Mouse (Mus musculus) liver (tissue): ENCODE results near the gene Ston2.
"Not testable (repeated sequence)": the region's sequence is repeated elsewhere in the genome, so short reads cannot be mapped to it uniquely, and the experiment has no call there.

Source experiments
- DNase-seq: peaks from one replicate; pipeline ENCODE4 v3.0.0-alpha.2; 2020; ENCODE audit warnings: mixed read lengths

Ston2 gene

GRCm38 (mm10) chr12:91789801-91790200 lies 1.6 kb upstream of the Ston2 start:
- peak; percentile 66 for DNase-seq

GRCm38 (mm10) chr12:91788446-91788845 lies 259 bp upstream of the Ston2 start:
- not testable (repeated sequence) for DNase-seq

DNA sequence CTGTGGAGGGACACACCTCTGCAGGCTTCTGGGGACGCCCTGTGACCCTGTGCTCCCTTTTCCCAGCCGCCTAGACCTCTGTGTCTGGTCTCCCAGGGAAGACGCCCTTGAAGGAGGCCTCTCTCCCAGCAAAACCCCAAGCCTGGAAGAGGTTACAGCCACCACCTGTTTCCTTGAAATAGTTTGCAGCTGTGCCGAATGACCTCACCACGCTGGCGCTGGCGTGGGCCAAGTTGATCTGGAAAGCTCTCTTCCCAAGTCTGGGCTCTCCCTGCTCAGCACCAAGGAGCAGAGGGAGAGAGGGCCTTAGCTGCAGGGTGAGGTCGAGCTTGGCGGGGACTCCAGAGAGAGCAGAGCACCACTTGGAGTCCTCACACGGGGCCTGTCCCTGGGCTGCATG lies 1.8 kb downstream of the Ston2 start:
- DNase-seq: no peak

GRCm38 (mm10) chr12:91781432-91781831 lies 6.8 kb downstream of the Ston2 start:
- DNase-seq: no peak

GRCm38 (mm10) chr12:91780531-91780930 lies 7.7 kb downstream of the Ston2 start:
- no peak for DNase-seq

- DNase-seq: peak; percentile 92
Observed at GRCm38 (mm10) chr12:91779004-91779365, 9.2 kb downstream of the Ston2 start.

- peak; percentile 58 for DNase-seq
Observed at GRCm38 (mm10) chr12:91778211-91779003, 9.8 kb downstream of the Ston2 start.

GRCm38 (mm10) chr12:91776342-91776741 lies 11.8 kb downstream of the Ston2 start:
- no peak for DNase-seq

DNA sequence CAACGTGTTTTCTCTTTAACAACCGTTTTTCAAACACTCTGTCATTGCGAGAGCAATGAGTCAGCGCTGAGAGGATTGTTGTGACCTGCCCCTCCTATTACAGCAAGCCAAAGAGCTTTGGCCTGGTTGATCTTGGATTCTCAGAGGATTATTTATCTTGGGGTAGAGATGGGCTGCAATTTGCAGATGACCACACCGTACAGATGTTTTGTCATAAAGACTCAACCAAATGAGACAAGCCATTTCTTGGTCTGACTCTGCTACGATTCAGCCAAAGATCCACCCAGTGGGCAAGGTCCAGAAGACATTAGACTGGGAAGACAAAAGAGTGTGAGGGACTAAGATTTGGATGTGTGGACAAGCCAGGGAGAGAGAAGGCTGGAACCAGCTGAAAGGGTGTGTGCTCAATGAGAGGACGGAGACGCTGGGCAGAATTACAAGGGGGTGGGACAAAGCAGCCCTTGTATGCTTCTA lies 13.3 kb downstream of the Ston2 start:
- no peak for DNase-seq

- DNase-seq: no peak
Observed at GRCm38 (mm10) chr12:91768871-91769270, 19.3 kb downstream of the Ston2 start.

GRCm38 (mm10) chr12:91768176-91768575 lies 20.0 kb downstream of the Ston2 start:
- DNase-seq: no peak

- peak; percentile 52 for DNase-seq
Observed at GRCm38 (mm10) chr12:91766338-91767107, 21.7 kb downstream of the Ston2 start.

DNA sequence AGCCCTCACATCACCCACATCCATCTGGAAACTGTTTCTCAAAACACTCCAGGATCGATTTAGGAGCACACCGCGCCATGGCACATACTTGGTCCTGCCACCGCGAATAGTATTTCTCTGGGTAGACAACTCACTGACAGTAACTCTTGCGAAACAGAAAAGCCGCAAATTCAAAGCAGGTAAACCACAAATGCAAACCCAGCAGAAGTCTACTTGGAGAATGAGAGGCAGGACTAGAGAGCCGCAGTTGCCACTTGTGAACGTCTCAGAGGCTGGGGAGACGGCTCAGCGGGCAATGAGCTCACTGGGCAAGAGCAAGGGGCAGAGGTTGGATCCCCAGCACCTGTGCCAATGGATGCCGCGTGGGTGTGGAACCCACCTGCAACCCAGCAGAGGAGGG lies 22.7 kb downstream of the Ston2 start:
- no peak for DNase-seq

DNA sequence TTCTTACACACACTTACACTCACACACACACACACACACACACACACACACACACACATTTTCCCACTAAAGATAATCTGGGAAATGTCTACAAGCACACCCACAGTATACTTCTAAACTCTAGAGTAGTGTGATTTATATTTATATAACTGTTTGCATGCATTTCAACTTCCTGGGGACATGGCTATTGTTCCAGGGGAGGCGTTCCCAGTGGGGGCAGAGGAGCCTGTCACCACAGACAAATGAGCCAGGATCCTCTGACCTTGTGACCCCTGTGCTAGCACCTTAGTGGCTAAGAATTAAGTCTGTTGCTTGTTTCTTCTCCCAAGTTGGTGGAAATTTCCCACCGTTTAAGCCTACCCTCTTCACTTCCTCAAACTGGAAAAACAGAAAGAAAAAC lies 23.1 kb downstream of the Ston2 start:
- DNase-seq: no peak

GRCm38 (mm10) chr12:91764471-91764870 lies 23.7 kb downstream of the Ston2 start:
- DNase-seq: no peak

- no peak for DNase-seq
Observed at GRCm38 (mm10) chr12:91759836-91760235, 28.4 kb downstream of the Ston2 start.

GRCm38 (mm10) chr12:91757854-91758562 lies 30.2 kb downstream of the Ston2 start:
- no peak for DNase-seq

- peak; percentile 47 for DNase-seq
Observed at GRCm38 (mm10) chr12:91756562-91757166, 31.5 kb downstream of the Ston2 start.

- DNase-seq: no peak
Observed at GRCm38 (mm10) chr12:91754606-91755005, 33.6 kb downstream of the Ston2 start.

DNA sequence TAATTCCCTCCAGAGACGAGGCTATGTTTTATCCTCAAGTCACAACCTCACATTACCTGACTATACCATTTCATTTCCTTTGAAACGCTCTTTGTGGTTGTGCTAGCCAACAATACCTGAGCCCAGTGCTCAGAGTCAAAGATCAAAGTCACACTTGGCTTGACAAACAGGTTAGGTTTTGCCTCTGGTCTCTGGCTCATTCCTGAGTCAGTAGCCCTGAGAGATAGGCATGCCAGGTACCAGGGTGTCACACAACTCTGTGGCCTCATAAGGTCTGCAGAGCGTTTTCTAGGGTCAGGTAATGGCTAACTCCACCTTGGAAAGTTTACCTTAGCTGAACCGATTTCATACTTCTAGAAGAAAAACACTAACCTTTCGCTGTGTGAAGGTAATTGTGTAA lies 35.5 kb downstream of the Ston2 start:
- DNase-seq: no peak

DNA sequence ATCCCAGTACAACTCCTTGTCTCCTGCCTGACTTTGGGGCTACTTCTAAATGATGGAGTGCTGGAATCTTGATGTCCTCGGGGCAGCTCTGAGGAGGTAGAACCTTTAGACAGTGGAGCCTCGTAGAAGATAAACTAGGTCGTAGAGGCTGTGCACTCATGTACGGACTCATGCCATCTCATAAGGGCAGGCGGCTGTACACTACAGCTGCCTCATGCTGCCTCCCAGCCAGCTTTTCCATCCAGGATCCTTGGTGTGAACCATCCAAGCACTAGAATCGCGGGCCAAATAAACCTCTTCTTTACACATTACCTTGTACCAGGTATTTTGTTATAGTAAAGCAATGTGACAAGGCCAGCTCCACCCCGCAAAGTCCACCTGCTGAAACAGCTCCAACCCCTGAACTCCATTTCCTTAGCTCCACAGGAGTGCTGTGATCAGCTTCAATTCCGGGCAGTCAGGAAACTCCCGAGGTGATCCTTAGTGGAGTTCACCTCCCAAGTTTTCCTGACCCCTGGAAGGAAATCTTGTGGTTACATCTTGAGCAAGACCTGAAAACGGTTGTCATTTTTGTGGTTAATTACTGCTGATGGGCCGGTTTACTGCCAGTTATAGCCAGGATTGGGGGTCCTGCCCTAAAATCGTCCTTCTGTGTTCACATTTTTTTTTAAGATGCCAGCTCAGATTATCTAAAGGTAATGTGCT lies 36.1 kb downstream of the Ston2 start:
- no peak for DNase-seq

DNA sequence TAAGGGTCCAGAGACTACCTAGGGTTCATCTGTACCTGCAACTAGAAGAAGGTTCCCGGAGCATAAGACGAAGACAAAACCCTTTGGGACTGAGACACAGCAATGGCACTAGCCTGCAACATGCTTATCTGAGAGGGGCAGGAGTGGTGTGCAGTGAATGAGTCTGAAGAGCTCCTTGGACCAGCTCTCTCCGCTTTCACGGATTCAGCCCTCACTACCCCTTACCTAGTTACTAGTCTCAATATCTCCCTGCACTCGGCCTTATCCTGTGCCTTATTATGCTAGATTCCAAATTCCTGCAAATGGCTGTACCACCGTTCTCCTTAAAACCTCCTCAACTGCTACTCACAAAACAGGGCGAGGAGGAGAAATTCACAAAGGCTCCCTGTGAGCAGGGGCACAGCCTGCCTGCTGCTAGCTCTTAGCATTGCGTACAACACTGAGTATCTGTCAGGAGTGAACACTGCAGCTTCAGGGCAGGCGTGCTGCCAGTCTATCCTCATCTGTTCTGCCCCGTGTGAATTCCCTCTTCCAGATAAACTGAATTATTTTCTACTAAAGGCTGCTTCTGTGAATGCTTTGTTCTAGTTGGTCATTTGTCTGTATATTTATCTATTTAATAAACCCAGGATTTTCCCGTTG lies 38.5 kb downstream of the Ston2 start:
- no peak for DNase-seq
